Mouse (Mus musculus) brain, embryonic 14.5 days (tissue): ENCODE results near the gene Tmeff2. TPM values are rescaled to one million over a fixed set of nuclear protein-coding genes. Genes with fewer than 3 reads are reported as not detected.

Experiments
- DNase-seq: peaks from one replicate; pipeline ENCODE4 v3.0.0-alpha.2; 2011; ENCODE audit warnings: low read depth
- CTCF ChIP-seq: fragments of 200-500 bp; IDR thresholded peaks from 2 replicates; pipeline ENCODE4 v1.5.1; 2012; ENCODE audit warnings: inconsistent platforms, mild to moderate bottlenecking, moderate library complexity, borderline replicate concordance; ENCODE audit not compliant: insufficient read depth, insufficient read length; ENCODE audit errors: extremely low read depth
- POLR2A ChIP-seq: fragments of 200-500 bp; IDR thresholded peaks from 2 replicates; pipeline ENCODE4 v1.6.1; 2012; ENCODE audit warnings: mild to moderate bottlenecking, inconsistent platforms, borderline replicate concordance; ENCODE audit not compliant: poor library complexity, insufficient read depth, insufficient read length, severe bottlenecking; ENCODE audit errors: extremely low read depth
- polyA plus RNA-seq: library from polyadenylated mRNA; depleted of rRNA; stranded (reverse); fragments of >200 nt; gene quantifications from 2 replicates; pipeline ENCODE4 v1.2.3, GENCODE M21; 2012

The Tmeff2 gene
- polyA plus RNA-seq, 1 experiment = 35.3 TPM

DNA sequence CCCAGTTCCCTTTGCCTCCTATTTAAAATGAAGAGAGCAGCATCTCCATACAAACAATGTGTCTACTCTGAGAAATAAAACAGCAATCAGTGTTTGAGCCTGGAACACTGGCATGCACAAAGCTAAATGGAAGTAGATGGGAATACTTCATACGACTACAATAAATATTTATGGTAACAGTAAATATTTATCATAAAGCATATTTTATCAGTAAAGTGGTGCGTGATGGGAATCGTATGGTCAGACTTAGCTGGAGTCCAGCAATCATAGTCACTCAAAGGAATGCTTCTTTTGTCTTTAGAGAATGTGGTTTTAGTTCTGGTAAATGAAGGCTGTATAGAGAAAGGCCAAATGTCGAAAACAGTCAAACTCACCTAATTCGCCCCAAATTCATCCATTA lies 288.6 kb downstream of the Tmeff2 start:
- TF ChIP-seq POLR2A (no peak), CTCF (no peak)
- no peak for DNase-seq

- no peak for DNase-seq
- TF ChIP-seq POLR2A (no peak), CTCF (no peak)
Measured at GRCm38 (mm10) chr1:51191253-51191652, 290.8 kb downstream of the Tmeff2 start.

GRCm38 (mm10) chr1:51191872-51192613 lies 291.6 kb downstream of the Tmeff2 start:
- TF ChIP-seq CTCF (no peak), POLR2A (no peak)
- no peak for DNase-seq

DNA sequence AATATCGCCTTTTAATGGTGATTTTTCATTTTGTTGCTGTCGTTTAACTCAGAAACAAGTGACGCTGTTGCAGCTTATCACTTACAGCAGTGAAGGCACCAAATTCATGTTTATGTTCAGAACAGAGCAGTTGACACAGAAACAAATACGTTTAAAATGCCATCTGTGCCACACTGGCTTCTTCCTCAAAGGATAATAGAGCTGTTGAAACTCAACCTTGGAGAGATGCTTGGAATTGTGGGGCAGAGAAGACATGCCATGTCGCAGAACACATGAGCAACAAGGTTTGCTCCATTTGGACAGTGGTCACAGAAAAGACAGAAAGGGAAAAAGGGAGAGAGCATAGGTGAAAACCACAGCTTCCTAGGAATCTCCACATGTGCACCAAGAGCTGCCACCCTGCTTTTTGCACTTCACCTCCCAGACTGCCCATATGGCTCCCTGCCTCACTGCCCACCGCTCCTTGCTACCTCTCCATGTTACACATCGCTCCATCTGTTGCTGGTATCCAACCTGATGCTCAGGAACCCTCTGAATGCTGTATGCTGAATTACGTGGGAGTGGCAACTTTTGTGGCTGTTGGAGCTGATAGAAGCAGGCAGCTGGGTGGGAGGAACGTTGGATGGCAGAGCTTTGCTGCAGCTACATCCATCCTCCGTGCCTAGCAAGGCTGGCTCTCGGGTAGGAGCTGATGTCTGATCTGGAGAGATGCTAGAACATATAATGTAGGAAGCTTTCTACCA lies 298.8 kb downstream of the Tmeff2 start:
- DNase-seq = peak; percentile 40
- TF ChIP-seq POLR2A (no peak), CTCF (no peak)

- no peak for DNase-seq
- TF ChIP-seq CTCF = no peak
- no peak for TF ChIP-seq POLR2A
Measured at GRCm38 (mm10) chr1:51199954-51200353, 299.5 kb downstream of the Tmeff2 start.

DNA sequence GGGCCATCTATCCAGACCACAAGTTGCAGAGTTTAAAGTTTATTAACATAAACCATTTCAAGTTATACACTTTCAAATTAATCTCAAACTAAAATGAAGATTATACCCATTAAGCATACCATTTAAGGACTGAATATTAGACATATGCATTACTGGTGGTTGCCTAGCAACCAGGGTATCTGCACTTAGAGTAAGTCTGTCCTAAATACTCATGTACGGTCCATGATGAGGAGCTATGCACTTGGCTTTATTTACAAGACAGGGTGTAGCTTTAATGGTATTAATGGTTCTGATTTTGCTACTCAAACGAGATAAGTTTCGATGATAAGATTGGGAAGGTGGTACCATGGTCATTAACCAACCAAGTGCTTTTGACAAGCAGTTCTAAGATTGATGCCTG lies 315.2 kb downstream of the Tmeff2 start:
- no peak for TF ChIP-seq POLR2A
- no peak for TF ChIP-seq CTCF
- DNase-seq = peak; percentile 32

DNA sequence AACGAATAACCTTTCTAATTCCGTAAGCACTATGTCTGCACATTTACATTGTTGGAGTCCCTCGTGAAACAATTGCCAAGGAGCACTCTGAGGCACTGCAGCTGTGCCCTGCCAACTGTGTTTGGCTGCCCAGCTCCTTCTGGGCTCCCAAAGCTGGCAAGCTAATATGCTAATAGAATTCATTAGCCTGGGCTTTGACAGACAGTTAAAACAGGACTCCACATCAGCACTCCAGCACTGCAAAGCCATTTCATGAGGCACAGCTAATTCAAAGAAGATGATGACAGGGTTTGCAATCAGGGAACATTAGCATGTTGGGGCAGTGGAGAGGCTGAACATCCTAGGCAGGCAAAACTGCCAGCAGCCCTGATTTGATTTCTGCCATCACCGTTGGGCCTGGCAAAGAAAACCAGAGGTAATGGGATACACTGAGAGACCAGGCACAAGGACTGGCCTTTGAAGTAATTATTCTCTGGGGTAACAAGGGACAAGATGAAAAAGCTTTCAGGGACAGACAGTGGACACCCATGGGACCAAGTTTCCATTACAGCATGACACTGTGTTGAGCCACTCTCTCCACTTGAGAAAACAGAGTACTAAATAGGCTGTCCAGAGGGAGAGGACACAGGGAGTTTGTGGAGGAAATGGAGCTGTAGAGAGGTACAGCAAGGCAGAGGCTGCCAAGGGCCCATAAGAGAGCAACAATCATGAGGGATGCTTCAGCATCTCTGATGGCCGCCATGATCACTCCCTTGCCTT lies 316.0 kb downstream of the Tmeff2 start:
- DNase-seq = peak; percentile 93
- TF ChIP-seq POLR2A (no peak), CTCF (no peak)

GRCm38 (mm10) chr1:51217227-51217626 lies 316.8 kb downstream of the Tmeff2 start:
- DNase-seq = no peak

GRCm38 (mm10) chr1:51225156-51225555 lies 324.7 kb downstream of the Tmeff2 start:
- TF ChIP-seq POLR2A = no peak
- no peak for TF ChIP-seq CTCF
- DNase-seq = no peak

More at GRCm38 (mm10) chr1:51217227-51217626, 316.8 kb downstream of the Tmeff2 start:
- no peak for TF ChIP-seq POLR2A
- TF ChIP-seq CTCF = no peak
